Mouse (Mus musculus) myocyte (in vitro differentiated cells): ENCODE results near the gene Stag1. TPM values are rescaled to one million over a fixed set of nuclear protein-coding genes. Genes with fewer than 3 reads are reported as not detected.
A peak's percentile ranks its signal among the peaks of the same experiment; 100 is the strongest.
"Not testable (repeated sequence)": the region's sequence is repeated elsewhere in the genome, so short reads cannot be mapped to it uniquely, and the experiment has no call there.

Source experiments
- H3K27me3 ChIP-seq: one replicate; pipeline ENCODE4 v1.6.1; 2011; ENCODE audit not compliant: control insufficient read depth, insufficient read depth, insufficient read length
- H3K36me3 ChIP-seq: one replicate; pipeline ENCODE4 v1.6.1; 2011; ENCODE audit not compliant: control insufficient read depth, insufficient read depth
- H3K4me2 ChIP-seq: one replicate; pipeline ENCODE4 v1.6.1; 2011; ENCODE audit warnings: low read depth, control low read depth
- H3K4me3 ChIP-seq: one replicate; pipeline ENCODE4 v1.5.1; 2011; ENCODE audit warnings: mild to moderate bottlenecking, control low read depth, moderate library complexity
- H3K79me2 ChIP-seq: one replicate; pipeline ENCODE4 v1.6.1; 2011; ENCODE audit not compliant: control insufficient read depth, insufficient read depth
- H3ac ChIP-seq: one replicate; pipeline ENCODE4 v1.6.1; 2011; ENCODE audit not compliant: control insufficient read depth, insufficient read length
- CEBPB ChIP-seq: IDR thresholded peaks from 2 replicates; pipeline ENCODE4 v1.6.1; 2011; ENCODE audit warnings: mild to moderate bottlenecking, moderate library complexity; ENCODE audit not compliant: poor library complexity, insufficient read depth, severe bottlenecking
- E2F4 ChIP-seq: IDR thresholded peaks from one replicate; pipeline ENCODE4 v1.6.1; 2011; ENCODE audit warnings: mild to moderate bottlenecking, control low read depth, moderate library complexity; ENCODE audit not compliant: insufficient read depth
- MAX ChIP-seq: IDR thresholded peaks from one replicate; pipeline ENCODE4 v1.6.1; 2011; ENCODE audit warnings: low read depth, mild to moderate bottlenecking, control low read depth
- MYOD1 ChIP-seq, 3 experiments: IDR thresholded peaks; one replicate each; pipeline ENCODE4 v1.6.1; 2011; ENCODE audit warnings: control low read depth in 2 of 3, low read depth in 2 of 3, mild to moderate bottlenecking in 2 of 3, moderate library complexity in 1 of 3; ENCODE audit not compliant: insufficient read length in 2 of 3, control insufficient read depth in 1 of 3
- MYOG ChIP-seq, 3 experiments: IDR thresholded peaks; one replicate each; pipeline ENCODE4 v1.6.1; 2011; ENCODE audit warnings: control low read depth in 2 of 3, low read depth in 2 of 3, mild to moderate bottlenecking in 2 of 3; ENCODE audit not compliant: insufficient read length in 2 of 3, control insufficient read depth in 1 of 3, insufficient read depth in 1 of 3
- POLR2A ChIP-seq: IDR thresholded peaks from one replicate; pipeline ENCODE4 v1.6.1; 2011; ENCODE audit warnings: low read depth, mild to moderate bottlenecking, control low read depth, moderate library complexity; ENCODE audit not compliant: insufficient read length
- POLR2AphosphoS2 ChIP-seq: IDR thresholded peaks from one replicate; pipeline ENCODE4 v1.6.1; 2011; ENCODE audit warnings: low read depth, control low read depth; ENCODE audit not compliant: insufficient read length
- REST ChIP-seq: IDR thresholded peaks from one replicate; pipeline ENCODE4 v1.6.1; 2011; ENCODE audit warnings: mild to moderate bottlenecking, control low read depth, moderate library complexity; ENCODE audit not compliant: insufficient read depth, insufficient read length
- SRF ChIP-seq: IDR thresholded peaks from one replicate; pipeline ENCODE4 v1.6.1; 2011; ENCODE audit warnings: low read depth; ENCODE audit not compliant: control insufficient read depth, insufficient read length
- TCF12 ChIP-seq: IDR thresholded peaks from one replicate; pipeline ENCODE4 v1.6.1; 2011; ENCODE audit warnings: mild to moderate bottlenecking, control low read depth; ENCODE audit not compliant: poor library complexity, insufficient read depth, severe bottlenecking
- TCF3 ChIP-seq: IDR thresholded peaks from one replicate; pipeline ENCODE4 v1.6.1; 2011; ENCODE audit warnings: low read depth, control low read depth; ENCODE audit not compliant: insufficient read length
- USF1 ChIP-seq: IDR thresholded peaks from one replicate; pipeline ENCODE4 v1.6.1; 2011; ENCODE audit warnings: low read depth, mild to moderate bottlenecking, control low read depth, moderate library complexity
- polyA plus RNA-seq: library from polyadenylated mRNA; unstranded; fragments of >200 nt; fragmentation: generic; extraction: Trizol; gene quantifications from one replicate; pipeline ENCODE4 v1.2.1, GENCODE M21; 2012; ENCODE audit warnings: missing spikeins

The Stag1 gene
- polyA plus RNA-seq, 1 experiment = 5.9 TPM

GRCm38 (mm10) chr9:100731839-100732238 is 134.2 kb downstream of the Stag1 start:
- Histone ChIP-seq H3ac (no peak overlapping the region), H3K36me3 (no peaks in the 10 kb centered on the region), H3K4me2 (no peak overlapping the region), H3K79me2 (peaks cover 59% of the 10 kb centered on the region), H3K4me3 (no peak overlapping the region), H3K27me3 (no peaks in the 10 kb centered on the region)
- TF ChIP-seq REST (no peak), CEBPB (no peak), MYOD1 (IDR thresholded peaks at IDR 0.05; ENCODE audit: control insufficient read depth in 1 of 3, insufficient read length in 2 of 3, low read depth in 2 of 3) (no peak), TCF3 (no peak), MAX (no peak), E2F4 (no peak), POLR2A (no peak), USF1 (no peak), MYOG (IDR thresholded peaks at IDR 0.05; ENCODE audit: control insufficient read depth in 1 of 3, insufficient read depth in 1 of 3, insufficient read length in 2 of 3, low read depth in 2 of 3) (no peak), SRF (no peak), TCF12 (no peak), POLR2AphosphoS2 (no peak)

GRCm38 (mm10) chr9:100733907-100734440 is 136.4 kb downstream of the Stag1 start:
- Histone ChIP-seq H3K4me2 (no peak overlapping the region), H3K79me2 (peaks cover 45% of the 10 kb centered on the region), H3K36me3 (peaks cover 5% of the 10 kb centered on the region), H3ac (no peak overlapping the region), H3K4me3 (no peak overlapping the region), H3K27me3 (no peaks in the 10 kb centered on the region)
- TF ChIP-seq REST (no peak), POLR2AphosphoS2 (no peak), MYOG (IDR thresholded peaks at IDR 0.05; ENCODE audit: control insufficient read depth in 1 of 3, insufficient read depth in 1 of 3, insufficient read length in 2 of 3, low read depth in 2 of 3) (peak in 1 of 3 experiments; percentile 52), TCF3 (no peak), USF1 (no peak), E2F4 (no peak), MAX (no peak), CEBPB (no peak), MYOD1 (IDR thresholded peaks at IDR 0.05; ENCODE audit: control insufficient read depth in 1 of 3, insufficient read length in 2 of 3, low read depth in 2 of 3) (peak in 2 of 3 experiments; percentile 18 to 25)

GRCm38 (mm10) chr9:100735993-100736645 is 138.5 kb downstream of the Stag1 start:
- Histone ChIP-seq H3K79me2 (peaks cover 25% of the 10 kb centered on the region), H3K27me3 (no peaks in the 10 kb centered on the region), H3K4me3 (no peak overlapping the region), H3K4me2 (peak overlapping the region; percentile 43), H3K36me3 (peaks cover 5% of the 10 kb centered on the region), H3ac (no peak overlapping the region)
- TF ChIP-seq USF1 (no peak), SRF (no peak), TCF12 (no peak), MYOD1 (IDR thresholded peaks at IDR 0.05; ENCODE audit: control insufficient read depth in 1 of 3, insufficient read length in 2 of 3, low read depth in 2 of 3) (peak in 2 of 3 experiments; percentile 13 to 30)

- Histone ChIP-seq H3K27me3 (no peaks in the 10 kb centered on the region), H3K36me3 (peaks cover 5% of the 10 kb centered on the region), H3K4me2 (peak overlapping the region; percentile 43), H3ac (no peak overlapping the region), H3K79me2 (peaks cover 25% of the 10 kb centered on the region), H3K4me3 (no peak overlapping the region)
- TF ChIP-seq TCF3 = no peak
- TF ChIP-seq POLR2AphosphoS2 = no peak
- TF ChIP-seq POLR2A = no peak
- TF ChIP-seq SRF = no peak
- no peak for TF ChIP-seq REST
- TF ChIP-seq MYOD1 (IDR thresholded peaks at IDR 0.05; ENCODE audit: control insufficient read depth in 1 of 3, insufficient read length in 2 of 3, low read depth in 2 of 3) = no peak
- TF ChIP-seq USF1 = no peak
- no peak for TF ChIP-seq E2F4
These were observed 139.0 kb downstream of the Stag1 start for GRCm38 (mm10) chr9:100736646-100737031.

- not testable (repeated sequence) for H3K4me2 ChIP-seq, H3K79me2 ChIP-seq, H3K36me3 ChIP-seq, H3K27me3 ChIP-seq, H3K4me3 ChIP-seq, H3ac ChIP-seq
These were observed 179.6 kb downstream of the Stag1 start for GRCm38 (mm10) chr9:100777238-100777637.
